ENCODE assay signal across 8 mouse cellular contexts in genomic region chr4:91374571-91375371, GRCm38 (mm10). TPM values are rescaled to one million over a fixed set of nuclear protein-coding genes. Genes with fewer than 3 reads are reported as not detected.
DNase-seq lines count a peak whose midpoint lies in the region; ATAC-seq and TF ChIP-seq lines count a peak whose summit lies in the region.

No protein-coding gene starts in this region.

- H3K4me1 ChIP-seq in liver, embryonic 13.5 days (replicated peaks) = peaks cover 21% of the 10 kb centered on the region

- H3K4me2 ChIP-seq in liver, embryonic 13.5 days = peak overlapping the region; percentile 58

- H3K9me3 ChIP-seq in liver, embryonic 13.5 days (replicated peaks) = no peaks in the 10 kb centered on the region

- no peaks in the 10 kb centered on the region for H3K36me3 ChIP-seq in liver, embryonic 13.5 days

- peak; percentile 25 for DNase-seq in gastrocnemius, adult 2 months
- no peak for DNase-seq in gastrocnemius, adult 8-10 months (ENCODE audit: low spot score in 2 of 2)
- DNase-seq in ES-CJ7 (ENCODE audit: low read depth, low spot score) = peak; percentile 61
- peak; percentile 80 for DNase-seq in embryo, embryonic 10 days (ENCODE audit: low spot score)
- peak; percentile 65 for DNase-seq in heart, postnatal 4 days
- DNase-seq in liver, embryonic 13.5 days = no peak
- peak; percentile 60 for DNase-seq in ovary, postnatal 36 days (ENCODE audit: low spot score)

- no peak overlapping the region for H3K27ac ChIP-seq in gastrocnemius, adult 2 months
- no peak overlapping the region for H3K27ac ChIP-seq in liver, embryonic 13.5 days

- TF ChIP-seq CTCF in gastrocnemius, adult 2 months (IDR thresholded peaks at IDR 0.05) = no peak

- H3K9ac ChIP-seq in liver, embryonic 13.5 days = no peak overlapping the region

- under 1% methylated on average over 46 of the region's 46 CpGs for WGBS in liver, embryonic 13.5 days (ENCODE audit: insufficient replicate concordance)

- ATAC-seq in liver, embryonic 13.5 days (ENCODE audit: low read depth) = no peak
- ATAC-seq in monocyte, adult 5-6 weeks (replicated peaks; ENCODE audit: insufficient number of reproducible peaks, low FRiP score, low TSS enrichment, poor library complexity, severe bottlenecking) = no peak

- peaks cover 67% of the 10 kb centered on the region for H3K27me3 ChIP-seq in liver, embryonic 13.5 days

- intact Hi-C loops in gastrocnemius, adult 2 months (cut with DNase I) = no loop called here

- H3K4me3 ChIP-seq in gastrocnemius, adult 2 months = peak overlapping the region; percentile 72
- H3K4me3 ChIP-seq in liver, embryonic 13.5 days (replicated peaks) = peak overlapping the region; percentile 38

RNA-seq across cellular contexts. Expression of gene Elavl2, which starts 25.8 kb away (rescaled TPM):
- total RNA-seq in gastrocnemius, adult 2 months (2021) = under 1 TPM; 0.06 to 0.48 TPM
- under 1 TPM in 1 of 4 experiments, not detected in 3; 0.19 TPM for total RNA-seq in gastrocnemius, adult 8-10 months (2022)
- total RNA-seq in heart, postnatal 4 days (2021) = 1 to 10 TPM; 2.3 to 2.7 TPM
- polyA plus RNA-seq in liver, embryonic 13.5 days (2015; fragmentation: Nextera tagmentation; extraction: Ambion mirVana) = 0.24 and 0.48 TPM in 2 replicates
- total RNA-seq in monocyte, adult 5-6 weeks (2017) = not detected in 3 replicates

Comparison
In these comparisons a context has a peak if more than half of its experiments do, and no peak if none do; other contexts are left out.
1. DNase-seq: peak in gastrocnemius, adult 2 months (single experiment), ES-CJ7 (single experiment), embryo, embryonic 10 days (single experiment), heart, postnatal 4 days (single experiment) and ovary, postnatal 36 days (single experiment); none in gastrocnemius, adult 8-10 months (0 of 2) and liver, embryonic 13.5 days (single experiment).